ENCODE assay signal across 12 mouse cellular contexts in genomic region chr2:133345964-133346788, GRCm38 (mm10).
DNase-seq lines count a peak whose midpoint lies in the region; ATAC-seq and TF ChIP-seq lines count a peak whose summit lies in the region.
"Had no signal": no experiment of that assay in that cellular context is flagged by ENCODE, and none has a peak within 500 bp of the region (broad histone marks: within the 10 kb centered on the region; RNA-seq: fewer than 3 reads in every experiment).

No protein-coding gene starts in this region.

- no peaks in the 10 kb centered on the region for H3K4me1 ChIP-seq in kidney, postnatal 0 days (replicated peaks; ENCODE audit: insufficient read depth, low read length)
- peaks cover 28% of the 10 kb centered on the region for H3K4me1 ChIP-seq in embryonic facial prominence, embryonic 10.5 days
- H3K4me1 ChIP-seq in stomach, embryonic 14.5 days (ENCODE audit: control insufficient read depth, insufficient read depth, low read length), result peaks cover 8% of the 10 kb centered on the region

- H3K9ac ChIP-seq in kidney, postnatal 0 days (ENCODE audit: low read depth, low read length), result no peak overlapping the region
- no peak overlapping the region for H3K9ac ChIP-seq in stomach, embryonic 14.5 days (replicated peaks; ENCODE audit: low read depth, low read length)
- H3K9ac ChIP-seq: hindbrain, embryonic 14.5 days had no signal

- no peak for TF ChIP-seq CTCF in kidney, postnatal 0 days (IDR thresholded peaks at IDR 0.05; ENCODE audit: low read depth)

- WGBS in kidney, postnatal 0 days, result 33% methylated on average over 12 of the region's 12 CpGs
- WGBS in embryonic facial prominence, embryonic 10.5 days, result 33% methylated on average over 12 of the region's 12 CpGs
- 30% methylated on average over 12 of the region's 12 CpGs for WGBS in stomach, embryonic 14.5 days

- no peaks in the 10 kb centered on the region for H3K9me3 ChIP-seq in kidney, postnatal 0 days (replicated peaks; ENCODE audit: low read length)
- H3K9me3 ChIP-seq in embryonic facial prominence, embryonic 10.5 days, result no peaks in the 10 kb centered on the region
- H3K9me3 ChIP-seq in stomach, embryonic 14.5 days (ENCODE audit: control insufficient read depth, low read depth, low read length), result no peaks in the 10 kb centered on the region

- peak; percentile 29; the same call in 1 of the 2 replicates for ATAC-seq in kidney, postnatal 0 days (replicated peaks; ENCODE audit: low FRiP score, low read depth)
- peak; percentile 46; the same call in 1 of the 2 replicates for ATAC-seq in stomach, embryonic 14.5 days (ENCODE audit: insufficient number of reproducible peaks, insufficient read depth, low FRiP score, low read depth)

- no peak overlapping the region for H3K27ac ChIP-seq in kidney, postnatal 0 days
- H3K27ac ChIP-seq in embryonic facial prominence, embryonic 10.5 days (replicated peaks), result peak overlapping the region; percentile 60; the same call in 1 of the 2 replicates
- H3K27ac ChIP-seq in stomach, embryonic 14.5 days (ENCODE audit: low read length), result peak overlapping the region; percentile 40; the same call in 1 of the 2 replicates
- H3K27ac ChIP-seq: gastrocnemius, adult 2 months; hindbrain, embryonic 14.5 days; macrophage had no signal

- no peak overlapping the region for H3K4me2 ChIP-seq in kidney, postnatal 0 days (ENCODE audit: low read length)
- H3K4me2 ChIP-seq in stomach, embryonic 14.5 days (replicated peaks; ENCODE audit: low read depth, low read length), result peak overlapping the region; percentile 6; the same call in 1 of the 2 replicates
- H3K4me2 ChIP-seq: hindbrain, embryonic 14.5 days had no signal

- H3K4me3 ChIP-seq in kidney, postnatal 0 days (replicated peaks; ENCODE audit: low read depth, low read length), result no peak overlapping the region
- H3K4me3 ChIP-seq in embryonic facial prominence, embryonic 10.5 days, result no peak overlapping the region
- H3K4me3 ChIP-seq in stomach, embryonic 14.5 days (ENCODE audit: low read depth, low read length), result no peak overlapping the region
- H3K4me3 ChIP-seq: gastrocnemius, adult 2 months had no signal

- no peaks in the 10 kb centered on the region for H3K27me3 ChIP-seq in kidney, postnatal 0 days (ENCODE audit: insufficient read depth, low read length)
- H3K27me3 ChIP-seq in embryonic facial prominence, embryonic 10.5 days (replicated peaks; ENCODE audit: low read depth, poor library complexity, severe bottlenecking), result peaks cover 13% of the 10 kb centered on the region; the same call in 1 of the 2 replicates
- H3K27me3 ChIP-seq in stomach, embryonic 14.5 days (ENCODE audit: control insufficient read depth, insufficient read depth, low read length), result no peaks in the 10 kb centered on the region
- H3K27me3 ChIP-seq: CH12.LX had no signal

- DNase-seq in kidney, postnatal 0 days (ENCODE audit: low spot score), result peak; percentile 77
- DNase-seq in kidney, postnatal 25 days, result no peak
- DNase-seq in embryonic facial prominence, embryonic 10.5 days (ENCODE audit: low spot score), result peak; percentile 38
- peak; percentile 58 for DNase-seq in forelimb bud, embryonic 11.5 days (ENCODE audit: low read depth, low spot score)
- DNase-seq in cerebellum, postnatal 36 days, result no peak
- no peak for DNase-seq in cerebellum, adult 11-12 months
- DNase-seq: layer of hippocampus, postnatal 36 days had no signal

- no peaks in the 10 kb centered on the region for H3K36me3 ChIP-seq in kidney, postnatal 0 days (ENCODE audit: insufficient read depth, low read length)
- no peaks in the 10 kb centered on the region for H3K36me3 ChIP-seq in embryonic facial prominence, embryonic 10.5 days (replicated peaks)
- H3K36me3 ChIP-seq in stomach, embryonic 14.5 days (ENCODE audit: control insufficient read depth, insufficient read depth, low read length), result no peaks in the 10 kb centered on the region

Comparison
In these comparisons a context has a peak if more than half of its experiments do, and no peak if none do; other contexts are left out.
1. DNase-seq: peak in kidney, postnatal 0 days (single experiment), embryonic facial prominence, embryonic 10.5 days (single experiment) and forelimb bud, embryonic 11.5 days (single experiment); none in kidney, postnatal 25 days (0 of 2), cerebellum, postnatal 36 days (0 of 2) and cerebellum, adult 11-12 months (single experiment).